Mouse (Mus musculus): ENCODE data around the gene Rere. TPM values are rescaled to one million over a fixed set of nuclear protein-coding genes. Genes with fewer than 3 reads are reported as not detected.
A peak's percentile ranks its signal among the peaks of the same experiment; 100 is the strongest.

Gene Rere
- polyA plus RNA-seq (2016; fragmentation: Nextera tagmentation; extraction: Ambion mirVana) = 29.5 and 37.9 TPM in 2 replicates

GRCm38 (mm10) chr4:150281018-150281761 is at the start of gene Rere:
Rere (plus strand) TSS chr4:150281646.
- Histone ChIP-seq H3K9me3 (replicated peaks) (no peaks in the 10 kb centered on the region), H3K4me1 (replicated peaks) (peaks cover 23% of the 10 kb centered on the region), H3K4me2 (peak within 1 kb of the TSS; percentile 84), H3K27ac (ENCODE audit: poor library complexity, severe bottlenecking) (peak within 1 kb of the TSS; percentile 97), H3K36me3 (no peaks in the 10 kb centered on the region), H3K27me3 (replicated peaks) (no peaks in the 10 kb centered on the region), H3K4me3 (peak within 1 kb of the TSS; percentile 99), H3K9ac (peak within 1 kb of the TSS; percentile 100)
- peak; percentile 99 for ATAC-seq (ENCODE audit: insufficient number of reproducible peaks, low FRiP score)
- under 1% methylated on average over 60 of the region's 60 CpGs for WGBS

DNA sequence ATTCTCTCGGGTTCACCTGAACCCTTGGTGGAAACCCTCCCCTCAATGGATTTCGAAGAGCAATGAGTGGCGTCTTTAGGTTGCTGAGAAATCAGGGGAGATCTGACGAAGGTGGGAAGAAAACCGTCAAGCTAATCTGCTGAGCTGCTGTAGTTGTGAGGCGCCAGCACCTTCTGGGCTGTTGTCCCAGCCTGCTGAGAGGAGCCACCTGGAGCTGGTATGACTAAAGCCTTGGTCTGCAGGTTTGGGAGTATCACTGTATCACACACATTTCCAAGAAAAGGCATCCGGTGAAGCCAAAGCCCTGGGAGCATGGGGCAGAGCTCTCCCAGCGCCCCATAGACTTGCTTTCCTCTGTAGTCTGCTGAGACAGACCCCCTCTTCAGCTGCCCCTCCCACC is 49.6 kb upstream of the Rere start:
- Histone ChIP-seq H3K9ac (no peak overlapping the region), H3K27me3 (replicated peaks) (no peaks in the 10 kb centered on the region), H3K27ac (ENCODE audit: poor library complexity, severe bottlenecking) (no peak overlapping the region), H3K4me1 (replicated peaks) (peaks cover 50% of the 10 kb centered on the region), H3K4me2 (no peak overlapping the region), H3K4me3 (no peak overlapping the region), H3K9me3 (replicated peaks) (no peaks in the 10 kb centered on the region), H3K36me3 (no peaks in the 10 kb centered on the region)
- ATAC-seq (ENCODE audit: insufficient number of reproducible peaks, low FRiP score) = no peak
- WGBS = 47% methylated on average over 8 of the region's 8 CpGs

- peaks cover 9% of the 10 kb centered on the region for H3K36me3 ChIP-seq
- H3K4me3 ChIP-seq = no peak overlapping the region
- no peak overlapping the region; the same call in 1 of the 2 replicates for H3K9ac ChIP-seq
- H3K4me2 ChIP-seq = no peak overlapping the region
- H3K4me1 ChIP-seq (replicated peaks) = peaks cover 43% of the 10 kb centered on the region
- 48% methylated on average over 8 of the region's 8 CpGs for WGBS
- peak overlapping the region; percentile 82 for H3K27ac ChIP-seq (ENCODE audit: poor library complexity, severe bottlenecking)
- no peak for ATAC-seq (ENCODE audit: insufficient number of reproducible peaks, low FRiP score)
- H3K9me3 ChIP-seq (replicated peaks) = no peaks in the 10 kb centered on the region
- H3K27me3 ChIP-seq (replicated peaks) = no peaks in the 10 kb centered on the region
These were observed 46.7 kb upstream of the Rere start for GRCm38 (mm10) chr4:150234599-150235327.

DNA sequence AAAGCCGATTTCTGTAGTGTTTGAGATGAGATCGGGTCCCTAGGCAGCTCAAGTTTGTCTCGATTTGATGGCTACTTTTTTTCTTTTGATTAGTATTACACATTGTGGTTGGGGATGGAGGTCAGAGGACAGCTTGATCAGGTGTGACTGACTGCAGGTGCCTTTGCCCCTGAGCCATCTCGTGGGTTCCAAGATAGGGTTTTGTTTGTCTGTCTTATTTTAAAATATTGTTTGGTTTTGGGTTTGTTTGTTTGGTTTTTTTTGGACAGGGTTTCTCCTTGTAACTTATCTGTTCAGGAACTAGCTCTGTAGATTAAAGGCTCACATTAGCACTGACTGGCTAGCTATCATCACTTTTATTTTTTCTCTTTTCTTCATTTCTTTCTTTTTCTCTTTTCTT is 45.9 kb upstream of the Rere start:
- Histone ChIP-seq H3K9ac (no peak overlapping the region), H3K4me3 (no peak overlapping the region), H3K4me1 (replicated peaks) (peaks cover 42% of the 10 kb centered on the region), H3K4me2 (no peak overlapping the region), H3K27me3 (replicated peaks) (no peaks in the 10 kb centered on the region), H3K9me3 (replicated peaks) (no peaks in the 10 kb centered on the region), H3K27ac (ENCODE audit: poor library complexity, severe bottlenecking) (no peak overlapping the region), H3K36me3 (peaks cover 16% of the 10 kb centered on the region)
- ATAC-seq (ENCODE audit: insufficient number of reproducible peaks, low FRiP score) = no peak
- 78% methylated on average over 4 of the region's 4 CpGs for WGBS

- Histone ChIP-seq H3K4me2 (peak overlapping the region; percentile 87), H3K4me3 (peak overlapping the region; percentile 96), H3K27me3 (replicated peaks) (no peaks in the 10 kb centered on the region), H3K9me3 (replicated peaks) (no peaks in the 10 kb centered on the region), H3K36me3 (peaks cover 19% of the 10 kb centered on the region), H3K27ac (ENCODE audit: poor library complexity, severe bottlenecking) (peak overlapping the region; percentile 97), H3K4me1 (replicated peaks) (peaks cover 41% of the 10 kb centered on the region), H3K9ac (no peak overlapping the region; the same call in 1 of the 2 replicates)
- ATAC-seq (ENCODE audit: insufficient number of reproducible peaks, low FRiP score) = no peak
- 75% methylated on average over 8 of the region's 8 CpGs for WGBS
These were observed 45.4 kb upstream of the Rere start for GRCm38 (mm10) chr4:150236031-150236430.

DNA sequence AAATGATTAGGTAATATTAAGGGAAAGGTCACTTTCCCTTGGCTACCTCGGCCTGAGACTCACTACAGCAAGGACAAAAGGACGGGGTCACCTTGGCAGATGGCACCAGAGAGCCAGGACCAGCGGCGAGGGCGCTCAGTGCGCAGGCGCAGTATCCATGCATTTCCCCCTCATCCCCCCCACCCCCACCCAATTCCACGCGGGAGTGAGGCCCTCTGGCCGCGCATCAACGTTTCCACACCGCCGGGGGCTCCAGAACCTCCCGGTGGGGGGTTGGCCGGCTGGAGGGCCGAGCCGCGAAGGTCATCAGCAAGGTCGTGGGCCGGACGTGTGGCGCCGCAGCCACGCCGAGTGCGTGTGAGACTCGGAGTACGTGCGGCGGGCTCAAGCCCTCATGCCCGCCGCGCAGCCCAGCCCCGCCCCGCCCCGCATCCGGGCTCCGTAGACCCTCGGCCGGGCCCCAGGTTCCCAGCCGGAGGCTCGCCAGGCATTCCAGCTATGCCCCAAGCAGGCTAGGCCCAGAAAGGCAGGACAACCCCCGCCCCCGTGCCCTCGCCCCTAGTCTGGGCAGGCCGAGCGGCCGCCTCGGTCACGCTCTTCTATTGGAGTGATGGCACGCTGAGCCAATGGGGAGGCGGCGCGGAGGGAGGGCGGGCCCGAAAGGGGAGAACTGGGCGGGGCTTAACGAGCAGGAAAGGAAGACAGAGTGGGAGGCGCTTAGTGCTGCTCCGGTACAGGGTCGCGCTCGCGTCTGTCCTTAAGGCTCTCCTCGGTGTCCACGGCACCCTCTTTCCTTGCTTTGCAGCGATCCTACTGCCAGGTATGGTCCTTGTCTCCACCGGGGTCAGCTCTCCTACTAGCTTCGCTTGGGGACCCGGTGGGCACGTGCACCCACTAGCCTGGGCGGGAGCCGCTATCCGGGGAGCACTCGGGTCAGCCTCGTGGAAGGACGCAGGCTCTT is 44.6 kb upstream of the Rere start, which contains the start of gene Eno1:
Gene Eno1 (plus strand): TSS at position 201 of the 961 bp plus-strand sequence.
- WGBS = under 1% methylated on average over 71 of the region's 78 CpGs
- peak within 1 kb of the TSS; percentile 99 for H3K9ac ChIP-seq
- H3K27ac ChIP-seq (ENCODE audit: poor library complexity, severe bottlenecking) = peak within 1 kb of the TSS; percentile 97
- H3K27me3 ChIP-seq (replicated peaks) = no peaks in the 10 kb centered on the region
- peak; percentile 97 for ATAC-seq (ENCODE audit: insufficient number of reproducible peaks, low FRiP score)
- peak within 1 kb of the TSS; percentile 87 for H3K4me2 ChIP-seq
- no peaks in the 10 kb centered on the region for H3K9me3 ChIP-seq (replicated peaks)
- peaks cover 41% of the 10 kb centered on the region for H3K4me1 ChIP-seq (replicated peaks)
- H3K4me3 ChIP-seq = peak within 1 kb of the TSS; percentile 96
- peaks cover 27% of the 10 kb centered on the region for H3K36me3 ChIP-seq

DNA sequence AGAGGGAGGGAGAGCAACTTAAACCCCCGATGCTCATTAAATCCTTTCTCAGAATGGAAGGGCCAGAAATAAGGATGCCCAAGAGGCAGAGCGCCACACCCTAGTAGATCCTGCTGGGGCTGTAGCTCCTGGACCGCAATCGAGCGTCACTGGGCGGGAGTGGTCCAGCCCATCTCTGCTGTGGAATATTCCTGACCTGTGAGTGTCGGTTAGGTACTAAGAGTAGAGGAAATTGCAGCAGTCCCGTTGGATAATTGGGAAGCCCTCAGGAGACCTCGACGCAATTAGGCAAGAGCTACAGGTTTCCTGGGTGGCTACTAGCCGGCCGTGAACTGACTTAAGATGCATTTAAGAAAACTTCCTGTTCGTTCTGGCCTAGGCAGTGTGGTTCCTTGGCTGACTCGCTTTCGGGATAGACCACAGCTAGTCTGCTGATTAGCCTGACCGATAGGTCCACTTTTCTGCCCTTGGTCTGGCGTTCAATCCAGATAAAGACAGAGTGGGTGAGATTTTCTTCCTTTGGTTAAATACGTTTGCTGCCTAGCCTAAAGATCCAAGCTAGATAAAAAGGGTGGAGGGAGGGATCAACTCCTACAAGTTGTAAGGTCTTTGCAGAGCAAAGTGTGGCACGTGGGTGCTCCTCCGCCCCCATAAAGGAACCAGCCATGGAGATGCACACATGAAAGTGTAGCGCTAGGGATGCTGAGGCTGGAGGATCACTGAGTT is 43.6 kb upstream of the Rere start:
- Histone ChIP-seq H3K4me2 (peak overlapping the region; percentile 87), H3K9ac (peak overlapping the region; percentile 99), H3K36me3 (peaks cover 37% of the 10 kb centered on the region), H3K27me3 (replicated peaks) (no peaks in the 10 kb centered on the region), H3K9me3 (replicated peaks) (no peaks in the 10 kb centered on the region), H3K4me3 (peak overlapping the region; percentile 96), H3K27ac (ENCODE audit: poor library complexity, severe bottlenecking) (peak overlapping the region; percentile 97), H3K4me1 (replicated peaks) (peaks cover 47% of the 10 kb centered on the region)
- 0 out of 2 replicates have a peak, but pooled peaks have one; percentile 24 for ATAC-seq (ENCODE audit: insufficient number of reproducible peaks, low FRiP score)
- WGBS = under 1% methylated on average over 21 of the region's 21 CpGs

DNA sequence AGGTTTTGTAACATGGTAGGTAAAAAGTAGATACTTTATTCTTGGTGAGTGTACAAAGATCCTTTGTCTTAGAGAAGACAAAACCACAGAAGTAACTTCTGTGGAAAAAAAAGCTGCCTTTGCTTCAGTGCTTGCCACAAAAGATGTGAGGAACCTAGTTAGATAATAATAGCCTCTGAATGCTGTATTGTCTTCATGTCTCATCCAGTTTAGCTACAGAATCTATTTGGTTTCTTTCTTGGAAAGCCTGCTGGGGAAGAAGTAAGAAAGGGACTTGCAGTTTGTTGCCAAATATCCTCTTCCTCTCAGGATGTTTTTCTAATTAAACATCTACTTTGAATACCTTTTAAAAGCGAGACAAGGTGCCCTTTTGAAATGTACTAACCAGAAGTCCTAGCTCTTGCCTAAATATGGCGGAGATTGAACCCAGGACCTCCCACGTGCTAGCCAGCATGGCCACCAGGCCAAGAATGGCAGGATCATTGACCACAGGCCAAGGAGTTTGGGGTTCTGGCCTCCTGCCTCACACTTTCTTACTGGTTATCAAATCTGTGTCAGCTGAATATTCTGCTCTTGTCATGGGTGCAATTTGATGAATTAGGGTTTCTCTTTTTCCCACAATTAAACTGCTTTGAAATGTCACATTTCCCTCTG is 42.9 kb upstream of the Rere start:
- ATAC-seq (ENCODE audit: insufficient number of reproducible peaks, low FRiP score) = no peak

DNA sequence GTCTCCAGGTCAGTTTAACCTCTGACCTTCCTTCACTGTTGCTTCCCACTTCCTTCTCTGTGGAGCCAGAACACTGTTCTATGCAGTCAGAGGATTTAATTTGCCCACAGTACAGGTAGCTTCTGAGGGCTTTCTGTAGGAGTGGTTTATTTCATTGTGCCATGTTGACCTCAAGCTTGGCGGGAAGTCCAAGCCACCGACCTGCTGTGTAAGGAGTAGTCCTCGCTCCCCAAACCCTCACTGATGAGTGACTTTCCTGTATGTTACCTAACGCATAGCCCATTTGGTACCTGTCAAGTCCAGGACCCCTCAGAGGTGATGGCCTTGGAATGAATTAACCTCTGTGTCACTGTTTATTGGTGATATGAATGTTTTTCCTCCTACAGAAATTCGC is 42.4 kb upstream of the Rere start:
- H3K4me1 ChIP-seq (replicated peaks) = peaks cover 54% of the 10 kb centered on the region

More for the DNA sequence above, 42.9 kb upstream of the Rere start:
- H3K4me2 ChIP-seq = peak overlapping the region; percentile 87
- 5% methylated on average over 3 of the region's 3 CpGs for WGBS
- peak overlapping the region; percentile 99 for H3K9ac ChIP-seq
- H3K27me3 ChIP-seq (replicated peaks) = no peaks in the 10 kb centered on the region
- peaks cover 54% of the 10 kb centered on the region for H3K4me1 ChIP-seq (replicated peaks)
- peaks cover 44% of the 10 kb centered on the region for H3K36me3 ChIP-seq
- H3K9me3 ChIP-seq (replicated peaks) = no peaks in the 10 kb centered on the region
- H3K27ac ChIP-seq (ENCODE audit: poor library complexity, severe bottlenecking) = peak overlapping the region; percentile 97
- peak overlapping the region; percentile 96 for H3K4me3 ChIP-seq

GRCm38 (mm10) chr4:150239503-150239902 is 41.9 kb upstream of the Rere start:
- Histone ChIP-seq H3K36me3 (peaks cover 54% of the 10 kb centered on the region), H3K27me3 (replicated peaks) (no peaks in the 10 kb centered on the region), H3K4me3 (peak overlapping the region; percentile 96), H3K9me3 (replicated peaks) (no peaks in the 10 kb centered on the region), H3K4me2 (peak overlapping the region; percentile 87), H3K9ac (peak overlapping the region; percentile 99), H3K27ac (ENCODE audit: poor library complexity, severe bottlenecking) (peak overlapping the region; percentile 97), H3K4me1 (replicated peaks) (peaks cover 50% of the 10 kb centered on the region)
- ATAC-seq (ENCODE audit: insufficient number of reproducible peaks, low FRiP score) = no peak
- WGBS = 20% methylated on average over 6 of the region's 6 CpGs

More for the DNA sequence above, 42.4 kb upstream of the Rere start:
- 25% methylated on average over 5 of the region's 5 CpGs for WGBS
- no peaks in the 10 kb centered on the region for H3K9me3 ChIP-seq (replicated peaks)
- H3K27ac ChIP-seq (ENCODE audit: poor library complexity, severe bottlenecking) = peak overlapping the region; percentile 97
- no peak for ATAC-seq (ENCODE audit: insufficient number of reproducible peaks, low FRiP score)
- peak overlapping the region; percentile 99 for H3K9ac ChIP-seq
- peaks cover 50% of the 10 kb centered on the region for H3K36me3 ChIP-seq
- H3K4me2 ChIP-seq = peak overlapping the region; percentile 87
- peak overlapping the region; percentile 96 for H3K4me3 ChIP-seq
- H3K27me3 ChIP-seq (replicated peaks) = no peaks in the 10 kb centered on the region
